Comparison of ENCODE assay signal across 27 mouse cellular contexts in genomic region chr2:164383656-164384399, GRCm38 (mm10). TPM values are rescaled to one million over a fixed set of nuclear protein-coding genes. Genes with fewer than 3 reads are reported as not detected.
DNase-seq lines count a peak whose midpoint lies in the region; ATAC-seq lines count a peak whose summit lies in the region.
"Had no signal": no experiment of that assay in that cellular context is flagged by ENCODE, and none has a peak within 500 bp of the region (broad histone marks: within the 10 kb centered on the region; RNA-seq: fewer than 3 reads in every experiment).

No protein-coding gene starts in this region.

- peaks cover 9% of the 10 kb centered on the region for H3K4me1 ChIP-seq in embryonic facial prominence, embryonic 14.5 days (ENCODE audit: control insufficient read depth, insufficient read depth, low read length)

- no peak overlapping the region for H3K4me3 ChIP-seq in embryonic facial prominence, embryonic 14.5 days (ENCODE audit: low read depth, low read length)
- H3K4me3 ChIP-seq: erythroblast, embryonic 14.5 days; forebrain, embryonic 13.5 days; heart, embryonic 10.5 days; hindbrain, embryonic 12.5 days; layer of hippocampus, adult 2 months; midbrain, embryonic 12.5 days; neural tube, embryonic 13.5 days had no signal

- H3K4me2 ChIP-seq in embryonic facial prominence, embryonic 14.5 days (ENCODE audit: low read depth, low read length) = no peak overlapping the region
- H3K4me2 ChIP-seq: forebrain, embryonic 13.5 days; hindbrain, embryonic 12.5 days; midbrain, embryonic 12.5 days; neural tube, embryonic 13.5 days had no signal

- WGBS in embryonic facial prominence, embryonic 14.5 days = 51% methylated on average over 11 of the region's 11 CpGs

- ATAC-seq in embryonic facial prominence, embryonic 14.5 days (ENCODE audit: low read depth) = no peak
- ATAC-seq: forebrain, embryonic 13.5 days had no signal

- no peaks in the 10 kb centered on the region for H3K36me3 ChIP-seq in embryonic facial prominence, embryonic 14.5 days (ENCODE audit: control insufficient read depth, insufficient read depth, low read length)
- H3K36me3 ChIP-seq: heart, embryonic 10.5 days; hindbrain, embryonic 12.5 days; midbrain, embryonic 12.5 days; neural tube, embryonic 13.5 days had no signal

- H3K9me3 ChIP-seq in embryonic facial prominence, embryonic 14.5 days (ENCODE audit: control insufficient read depth, low read length) = no peaks in the 10 kb centered on the region
- H3K9me3 ChIP-seq: forebrain, embryonic 13.5 days; heart, embryonic 10.5 days; hindbrain, embryonic 12.5 days; midbrain, embryonic 12.5 days; neural tube, embryonic 13.5 days had no signal

- DNase-seq in adrenal gland, postnatal 10 days = peak; percentile 26
- DNase-seq in adrenal gland, postnatal 25 days = no peak
- peak; percentile 50 for DNase-seq in 3134 (ENCODE audit: extremely low read depth, insufficient read length, low spot score)
- peak; percentile 73 for DNase-seq in NIH3T3 (ENCODE audit: low read depth)
- DNase-seq in embryonic facial prominence, embryonic 14.5 days (ENCODE audit: low spot score) = peak; percentile 20
- DNase-seq in heart, adult 8-10 months (ENCODE audit: low spot score) = no peak
- no peak for DNase-seq in cerebellum, postnatal 25 days
- DNase-seq: cerebellum, adult 18-20 months; gastrocnemius, postnatal 25 days; kidney, adult 18-20 months; lung, adult 18-20 months; thymus, postnatal 36 days had no signal

- peaks cover 12% of the 10 kb centered on the region for H3K27me3 ChIP-seq in embryonic facial prominence, embryonic 14.5 days (replicated peaks; ENCODE audit: control insufficient read depth, insufficient read depth, low read length)

- no peak overlapping the region for H3K27ac ChIP-seq in embryonic facial prominence, embryonic 14.5 days (replicated peaks; ENCODE audit: low read depth, low read length)
- H3K27ac ChIP-seq: forebrain, embryonic 13.5 days; heart, embryonic 10.5 days; hindbrain, embryonic 12.5 days; kidney, postnatal 0 days; layer of hippocampus, adult 2 months; macrophage; midbrain, embryonic 12.5 days; neural tube, embryonic 13.5 days had no signal

- no peak overlapping the region for H3K9ac ChIP-seq in embryonic facial prominence, embryonic 14.5 days (ENCODE audit: low read depth, low read length)
- H3K9ac ChIP-seq: forebrain, embryonic 13.5 days; hindbrain, embryonic 12.5 days; midbrain, embryonic 12.5 days; neural tube, embryonic 13.5 days had no signal

RNA-seq across cellular contexts. Expression of gene Slpi, which starts 5.1 kb away (rescaled TPM):
- 10 to 100 TPM in 1 of 2 experiments, 1 to 10 TPM in 1; 9.1 to 13.2 TPM for total RNA-seq in adrenal gland, postnatal 10 days (2021)
- total RNA-seq in adrenal gland, postnatal 25 days (2021) = 5.2 and 7.9 TPM in 2 replicates
- 1.3 and 2.1 TPM in 2 replicates for polyA plus RNA-seq in embryonic facial prominence, embryonic 14.5 days (2014; fragmentation: Nextera tagmentation; extraction: Ambion mirVana)
- 100 to 1,000 TPM in 1 of 4 experiments, 1 to 10 TPM in 3; 1.1 to 110 (median 2.3) TPM for total RNA-seq in heart, adult 8-10 months (2022)
- total RNA-seq: gastrocnemius, postnatal 25 days; left cerebral cortex, postnatal 25 days had no signal
- polyA plus RNA-seq: erythroblast, embryonic 14.5 days; forebrain, embryonic 13.5 days; midbrain, embryonic 12.5 days had no signal

RNA-seq across cellular contexts. Expression of gene Rbpjl, which starts 19.1 kb away (rescaled TPM):
- total RNA-seq in adrenal gland, postnatal 10 days (2021) = under 1 TPM in 1 of 2 experiments, not detected in 1; 0.15 TPM
- not detected in 2 replicates for total RNA-seq in adrenal gland, postnatal 25 days (2021)
- 0.42 and 0.52 TPM in 2 replicates for polyA plus RNA-seq in embryonic facial prominence, embryonic 14.5 days (2014; fragmentation: Nextera tagmentation; extraction: Ambion mirVana)
- total RNA-seq in heart, adult 8-10 months (2022) = not detected
- total RNA-seq: gastrocnemius, postnatal 25 days had no signal
- polyA plus RNA-seq: embryonic facial prominence, embryonic 11.5 days; erythroblast, embryonic 14.5 days; forebrain, embryonic 13.5 days; kidney, postnatal 0 days; macrophage had no signal

RNA-seq across cellular contexts. Expression of gene Matn4, which starts 21.1 kb away (rescaled TPM):
- total RNA-seq in adrenal gland, postnatal 10 days (2021) = 1 to 10 TPM; 2.3 to 2.7 TPM
- total RNA-seq in adrenal gland, postnatal 25 days (2021) = 0.73 and 1.3 TPM in 2 replicates
- polyA plus RNA-seq in embryonic facial prominence, embryonic 14.5 days (2014; fragmentation: Nextera tagmentation; extraction: Ambion mirVana) = 15.6 and 20.6 TPM in 2 replicates
- under 1 TPM; 0.25 to 0.50 (median 0.29) TPM for total RNA-seq in heart, adult 8-10 months (2022)
- polyA plus RNA-seq: erythroblast, embryonic 14.5 days; macrophage had no signal

RNA-seq across cellular contexts. Expression of gene Svs5, which starts 51.3 kb away (rescaled TPM):
- total RNA-seq in adrenal gland, postnatal 10 days (2021) = under 1 TPM in 1 of 2 experiments, not detected in 1; 0.45 TPM
- 0.73 and 3.9 TPM in 2 replicates for total RNA-seq in adrenal gland, postnatal 25 days (2021)
- polyA plus RNA-seq in embryonic facial prominence, embryonic 14.5 days (2014; fragmentation: Nextera tagmentation; extraction: Ambion mirVana) = not detected in 2 replicates
- total RNA-seq in heart, adult 8-10 months (2022) = not detected
- total RNA-seq: gastrocnemius, postnatal 25 days; layer of hippocampus, adult 2 months; left cerebral cortex, postnatal 25 days had no signal
- polyA plus RNA-seq: embryonic facial prominence, embryonic 11.5 days; erythroblast, embryonic 14.5 days; forebrain, embryonic 13.5 days; frontal cortex, adult 2 months; heart, embryonic 10.5 days; heart, postnatal 0 days; hindbrain, embryonic 12.5 days; kidney, postnatal 0 days; limb, embryonic 14.5 days; macrophage; midbrain, embryonic 12.5 days; neural tube, embryonic 13.5 days; small intestine, adult 2 months had no signal

RNA-seq across cellular contexts. Expression of gene Sdc4, which starts 59.9 kb away (rescaled TPM):
- total RNA-seq in adrenal gland, postnatal 10 days (2021) = 100 to 1,000 TPM; 101 to 246 TPM
- 75.1 and 82.0 TPM in 2 replicates for total RNA-seq in adrenal gland, postnatal 25 days (2021)
- polyA plus RNA-seq in embryonic facial prominence, embryonic 14.5 days (2014; fragmentation: Nextera tagmentation; extraction: Ambion mirVana) = 57.1 and 58.4 TPM in 2 replicates
- 10 to 100 TPM; 14.9 to 23.0 (median 20.7) TPM for total RNA-seq in heart, adult 8-10 months (2022)

Comparison
In these comparisons a context has a peak if more than half of its experiments do, and no peak if none do; other contexts are left out.
1. DNase-seq: peak in adrenal gland, postnatal 10 days (single experiment), 3134 (single experiment), NIH3T3 (single experiment) and embryonic facial prominence, embryonic 14.5 days (single experiment); none in adrenal gland, postnatal 25 days (single experiment), heart, adult 8-10 months (single experiment) and cerebellum, postnatal 25 days (0 of 2).